Mouse (Mus musculus) MEL (cell line): ENCODE measurements around the gene Zmiz1. TPM values are rescaled to one million over a fixed set of nuclear protein-coding genes. Genes with fewer than 3 reads are reported as not detected.

ENCODE experiments used
- DNase-seq: peaks from one replicate; pipeline ENCODE4 v3.0.0; 2011; ENCODE audit warnings: low read depth, low spot score
- H3K27ac ChIP-seq: 2 replicates; pipeline ENCODE4 v1.5.1; 2012; ENCODE audit warnings: low read depth, mild to moderate bottlenecking, control low read depth, low read length, moderate library complexity; ENCODE audit not compliant: control insufficient read depth
- H3K27me3 ChIP-seq, 2 experiments: fragments of 150-350 bp in 1 of 2; sonication (generic) in 1 of 2; 2 replicates each; pipeline ENCODE4 v1.6.1; 2012; ENCODE audit warnings: low read length in 2 of 2, mild to moderate bottlenecking in 2 of 2, improper control_type of control experiment in 1 of 2, moderate library complexity in 1 of 2; ENCODE audit not compliant: insufficient read depth in 2 of 2, control insufficient read depth in 1 of 2
- H3K36me3 ChIP-seq, 2 experiments: 2 replicates each; pipeline ENCODE4 v1.6.1; 2012 to 2014; ENCODE audit warnings: low read length in 2 of 2, improper control_type of control experiment in 1 of 2, inconsistent platforms in 1 of 2, mild to moderate bottlenecking in 1 of 2; ENCODE audit not compliant: insufficient read depth in 2 of 2, control insufficient read depth in 1 of 2
- H3K4me1 ChIP-seq, 2 experiments: fragments of 150-350 bp in 1 of 2; sonication (generic) in 1 of 2; 2 replicates each; pipeline ENCODE4 v1.6.1; 2012; ENCODE audit warnings: low read length in 2 of 2, improper control_type of control experiment in 1 of 2, mild to moderate bottlenecking in 1 of 2; ENCODE audit not compliant: insufficient read depth in 2 of 2, control insufficient read depth in 1 of 2
- H3K4me3 ChIP-seq, 2 experiments: fragments of 150-350 bp in 1 of 2; sonication (generic) in 1 of 2; 2 replicates each; pipeline ENCODE4 v1.5.1; 2012; ENCODE audit warnings: low read depth in 2 of 2, low read length in 2 of 2, mild to moderate bottlenecking in 2 of 2, moderate library complexity in 2 of 2, control low read depth in 1 of 2, improper control_type of control experiment in 1 of 2; ENCODE audit not compliant: control insufficient read depth in 1 of 2, insufficient read depth in 1 of 2
- H3K79me2 ChIP-seq: 2 replicates; pipeline ENCODE4 v1.6.1; 2012; ENCODE audit warnings: mild to moderate bottlenecking, low read length, moderate library complexity; ENCODE audit not compliant: control insufficient read depth, poor library complexity, insufficient read depth
- H3K9ac ChIP-seq: 2 replicates; pipeline ENCODE4 v1.6.1; 2012; ENCODE audit warnings: low read depth, mild to moderate bottlenecking, control low read depth, low read length, moderate library complexity; ENCODE audit not compliant: control insufficient read depth, poor library complexity, severe bottlenecking
- H3K9me3 ChIP-seq: fragments of 150-350 bp; sonication (generic); replicated peaks from 2 replicates; pipeline ENCODE4 v1.6.1; 2012; ENCODE audit warnings: mild to moderate bottlenecking, low read length, improper control_type of control experiment, moderate library complexity; ENCODE audit not compliant: insufficient read depth
- BHLHE40 ChIP-seq: IDR thresholded peaks from 2 replicates; pipeline ENCODE4 v1.6.1; 2012; ENCODE audit warnings: low read depth, mild to moderate bottlenecking, inconsistent platforms, low read length, improper control_type of control experiment, borderline replicate concordance
- CHD2 ChIP-seq: IDR thresholded peaks from 2 replicates; pipeline ENCODE4 v1.6.1; 2011; ENCODE audit warnings: low read length, improper control_type of control experiment
- E2F4 ChIP-seq: IDR thresholded peaks from 2 replicates; pipeline ENCODE4 v1.6.1; 2011; ENCODE audit warnings: low read depth, low read length, improper control_type of control experiment, borderline replicate concordance
- EP300 ChIP-seq, 2 experiments: IDR thresholded peaks; 2 replicates each; pipeline ENCODE4 v1.6.1; 2011; ENCODE audit warnings: improper control_type of control experiment in 2 of 2, low read length in 2 of 2, low read depth in 1 of 2, mild to moderate bottlenecking in 1 of 2
- ETS1 ChIP-seq: IDR thresholded peaks from 2 replicates; pipeline ENCODE4 v1.6.1; 2012; ENCODE audit warnings: low read depth, mild to moderate bottlenecking, inconsistent platforms, low read length, improper control_type of control experiment, moderate library complexity
- GATA1 ChIP-seq: IDR thresholded peaks from 2 replicates; pipeline ENCODE4 v1.6.1; 2011; ENCODE audit warnings: low read depth, low read length, improper control_type of control experiment
- HCFC1 ChIP-seq: IDR thresholded peaks from 2 replicates; pipeline ENCODE4 v1.6.1; 2012; ENCODE audit warnings: low read depth, mild to moderate bottlenecking, inconsistent platforms, low read length, improper control_type of control experiment, moderate library complexity
- JUND ChIP-seq: IDR thresholded peaks from 2 replicates; pipeline ENCODE4 v1.6.1; 2011; ENCODE audit warnings: low read depth, mild to moderate bottlenecking, improper control_type of control experiment, low read length
- MAFK ChIP-seq: IDR thresholded peaks from 2 replicates; pipeline ENCODE4 v1.6.1; 2011; ENCODE audit warnings: low read depth, mild to moderate bottlenecking, low read length, improper control_type of control experiment, borderline replicate concordance
- MAZ ChIP-seq: IDR thresholded peaks from 2 replicates; pipeline ENCODE4 v1.6.1; 2012; ENCODE audit warnings: low read depth, mild to moderate bottlenecking, inconsistent platforms, low read length, improper control_type of control experiment
- MXI1 ChIP-seq: IDR thresholded peaks from 2 replicates; pipeline ENCODE4 v1.6.1; 2011; ENCODE audit warnings: mild to moderate bottlenecking, low read depth, low read length, improper control_type of control experiment
- MYB ChIP-seq: IDR thresholded peaks from 2 replicates; pipeline ENCODE4 v1.6.1; 2011; ENCODE audit warnings: mild to moderate bottlenecking, low read depth, low read length, improper control_type of control experiment
- MYC ChIP-seq: IDR thresholded peaks from 2 replicates; pipeline ENCODE4 v1.6.1; 2011; ENCODE audit warnings: low read depth, mild to moderate bottlenecking, low read length, improper control_type of control experiment, moderate library complexity
- POLR2A ChIP-seq, 2 experiments: IDR thresholded peaks; 2 replicates each; pipeline ENCODE4 v1.6.1; 2011 to 2012; ENCODE audit warnings: low read length in 2 of 2, mild to moderate bottlenecking in 2 of 2, control low read depth in 1 of 2, improper control_type of control experiment in 1 of 2, low read depth in 1 of 2, moderate library complexity in 1 of 2; ENCODE audit not compliant: control insufficient read depth in 1 of 2, insufficient read depth in 1 of 2, poor library complexity in 1 of 2
- POLR2AphosphoS2 ChIP-seq: IDR thresholded peaks from 2 replicates; pipeline ENCODE4 v1.6.1; 2011; ENCODE audit warnings: low read length, improper control_type of control experiment
- POLR2AphosphoS5 ChIP-seq: IDR thresholded peaks from 2 replicates; pipeline ENCODE4 v1.6.1; 2012; ENCODE audit warnings: low read depth, borderline replicate concordance, mild to moderate bottlenecking, inconsistent platforms, low read length, moderate library complexity, mixed read lengths
- RCOR1 ChIP-seq: IDR thresholded peaks from 2 replicates; pipeline ENCODE4 v1.6.1; 2012; ENCODE audit warnings: low read depth, mild to moderate bottlenecking, inconsistent platforms, low read length, improper control_type of control experiment
- SMC3 ChIP-seq: IDR thresholded peaks from 2 replicates; pipeline ENCODE4 v1.6.1; 2011; ENCODE audit warnings: low read depth, low read length, improper control_type of control experiment
- TBP ChIP-seq: IDR thresholded peaks from 2 replicates; pipeline ENCODE4 v1.8.0; 2011; ENCODE audit warnings: low read depth, low read length, improper control_type of control experiment
- USF1 ChIP-seq: IDR thresholded peaks from 2 replicates; pipeline ENCODE4 v1.6.1; 2014; ENCODE audit warnings: low read depth, mild to moderate bottlenecking, inconsistent platforms, low read length, improper control_type of control experiment, moderate library complexity
- USF2 ChIP-seq, 2 experiments: IDR thresholded peaks; 2 replicates each; pipeline ENCODE4 v1.6.1; 2011 to 2012; ENCODE audit warnings: improper control_type of control experiment in 2 of 2, low read length in 2 of 2, borderline replicate concordance in 1 of 2, inconsistent platforms in 1 of 2, low read depth in 1 of 2, mild to moderate bottlenecking in 1 of 2; ENCODE audit not compliant: insufficient read depth in 1 of 2
- ZC3H11A ChIP-seq: IDR thresholded peaks from 2 replicates; pipeline ENCODE4 v1.6.1; 2012; ENCODE audit warnings: low read depth, mild to moderate bottlenecking, inconsistent platforms, low read length, improper control_type of control experiment
- ZKSCAN1 ChIP-seq: IDR thresholded peaks from 2 replicates; pipeline ENCODE4 v1.6.1; 2012; ENCODE audit warnings: low read depth, mild to moderate bottlenecking, inconsistent platforms, low read length, improper control_type of control experiment, moderate library complexity
- ZMIZ1 ChIP-seq: IDR thresholded peaks from 2 replicates; pipeline ENCODE4 v1.6.1; 2012; ENCODE audit warnings: low read depth, mild to moderate bottlenecking, inconsistent platforms, low read length, improper control_type of control experiment, moderate library complexity
- ZNF384 ChIP-seq: IDR thresholded peaks from 2 replicates; pipeline ENCODE4 v1.6.1; 2012; ENCODE audit warnings: low read depth, mild to moderate bottlenecking, inconsistent platforms, low read length, improper control_type of control experiment
- polyA plus RNA-seq, 2 experiments: library from polyadenylated mRNA; stranded (reverse) in 1 of 2; unstranded in 1 of 2; fragments of >175 nt in 1 of 2; fragments of >200 nt in 1 of 2; gene quantifications; 2 replicates each; pipeline versions ENCODE4 v1.2.1 to v1.2.4; 2012; ENCODE audit warnings: low replicate concordance in 2 of 2, low read depth in 1 of 2; ENCODE audit not compliant: insufficient read length in 2 of 2, insufficient read depth in 1 of 2, missing spikeins in 1 of 2
- total RNA-seq: library from RNA; depleted of rRNA; stranded (reverse); fragments of 300-350 nt; gene quantifications from 2 replicates; pipeline ENCODE4 v1.2.3, GENCODE M21; 2012

The Zmiz1 gene
- total and polyA plus RNA-seq, 3 experiments = 2.7 to 19.9 TPM; not detected in 1

DNA sequence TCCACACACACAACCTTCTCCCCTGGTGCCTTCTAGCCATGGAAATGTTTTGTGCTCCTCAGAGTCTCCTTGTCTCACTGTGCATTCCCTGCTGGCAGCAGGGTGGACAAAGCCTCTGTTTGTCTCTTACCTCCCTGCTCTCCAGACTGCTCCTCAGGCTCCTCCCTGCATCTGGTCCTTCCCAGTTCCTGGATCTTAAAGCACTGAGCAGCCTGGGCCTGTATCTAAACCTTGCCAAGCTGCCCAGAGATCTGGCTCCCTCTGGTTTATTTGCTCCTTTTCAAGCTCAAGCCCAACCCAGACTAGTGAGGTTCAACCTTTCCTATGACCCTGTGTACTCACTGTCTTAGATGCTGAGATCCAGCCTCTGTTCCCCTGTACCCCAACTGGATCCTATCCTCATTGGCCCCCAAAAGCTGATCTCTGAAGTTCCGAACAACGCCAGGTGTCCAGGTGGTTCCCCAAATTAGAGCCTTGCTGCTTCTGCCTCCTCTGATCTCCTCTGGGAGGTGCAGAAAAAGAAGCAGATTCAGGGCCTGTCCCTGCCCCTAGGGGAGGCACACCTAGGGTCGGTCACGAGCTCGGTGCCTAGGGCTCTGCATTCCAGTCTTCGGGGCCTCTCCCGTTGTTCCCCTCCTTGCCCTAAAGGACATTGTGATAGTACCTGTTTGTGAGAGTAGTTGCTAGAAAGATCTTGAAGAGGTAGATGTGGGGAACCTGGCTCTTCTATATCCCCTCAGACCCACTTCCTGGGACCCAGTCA lies 171.8 kb downstream of the Zmiz1 start:
- Histone ChIP-seq H3K4me1 (peaks cover 0 to 11% of the 10 kb centered on the region in 2 experiments; a peak in 2 of 4 replicates), H3K27ac (no peak overlapping the region)

DNA sequence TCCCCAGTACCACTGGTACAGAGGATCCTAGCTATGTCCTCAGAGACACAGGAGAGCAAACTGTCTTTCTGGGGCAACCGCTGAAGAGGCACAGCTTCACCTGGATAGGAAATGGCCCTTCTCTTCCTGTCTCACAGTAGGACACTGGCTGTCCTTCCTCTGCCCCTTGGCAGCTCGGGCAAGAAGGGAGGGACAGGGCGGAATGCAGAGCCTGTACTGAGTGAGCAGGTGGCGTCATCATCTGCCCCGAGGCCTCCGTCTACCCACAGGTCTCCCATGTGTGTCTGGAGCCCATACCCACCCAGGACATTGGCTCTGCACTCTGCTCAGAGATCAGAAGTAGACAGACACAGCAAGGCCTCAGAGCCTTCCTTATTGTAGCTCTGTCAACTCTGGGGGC lies 172.5 kb downstream of the Zmiz1 start:
- Histone ChIP-seq H3K27ac (no peak overlapping the region), H3K9me3 (no peaks in the 10 kb centered on the region)
- TF ChIP-seq USF2 (IDR thresholded peaks at IDR 0.05; ENCODE audit: borderline replicate concordance in 1 of 2, insufficient read depth in 1 of 2, low read depth in 1 of 2, low read length in 2 of 2) (no peak), MYB (no peak), USF1 (no peak), ETS1 (no peak), MYC (no peak), JUND (no peak), E2F4 (no peak), GATA1 (no peak), CHD2 (no peak), EP300 (IDR thresholded peaks at IDR 0.05; ENCODE audit: low read depth in 1 of 2, low read length in 2 of 2) (no peak), HCFC1 (no peak)
- TF ChIP-seq, all 39 proteins: peak for 0
- no peaks in the 10 kb centered on the region for H3K27me3 ChIP-seq
- no peaks in the 10 kb centered on the region for H3K79me2 ChIP-seq
- no peak for DNase-seq
- peaks cover 0 to 8% of the 10 kb centered on the region in 2 experiments; a peak in 2 of 4 replicates for H3K36me3 ChIP-seq
- no peak overlapping the region for H3K4me3 ChIP-seq
- peaks cover 0 to 11% of the 10 kb centered on the region in 2 experiments; a peak in 2 of 4 replicates for H3K4me1 ChIP-seq
- no peak overlapping the region for H3K9ac ChIP-seq

More for the DNA sequence above, 171.8 kb downstream of the Zmiz1 start:
- Histone ChIP-seq H3K9me3 (no peaks in the 10 kb centered on the region), H3K36me3 (peaks cover 0 to 8% of the 10 kb centered on the region in 2 experiments; a peak in 2 of 4 replicates), H3K27me3 (no peaks in the 10 kb centered on the region), H3K9ac (no peak overlapping the region), H3K4me3 (no peak overlapping the region)
- no peak for DNase-seq
- TF ChIP-seq ZMIZ1 (no peak), BHLHE40 (no peak), POLR2AphosphoS2 (no peak), MXI1 (no peak), MAFK (no peak), RCOR1 (no peak), ZC3H11A (no peak), MAZ (no peak), JUND (no peak), ZNF384 (no peak), POLR2AphosphoS5 (no peak), TBP (no peak), MYB (no peak), SMC3 (no peak), POLR2A (IDR thresholded peaks at IDR 0.05; ENCODE audit: control insufficient read depth in 1 of 2, insufficient read depth in 1 of 2, low read depth in 1 of 2, low read length in 2 of 2, poor library complexity in 1 of 2) (no peak), ZKSCAN1 (no peak), GATA1 (no peak), USF1 (no peak), E2F4 (no peak)
- TF ChIP-seq, all 39 proteins: peak for 0
- H3K79me2 ChIP-seq = no peaks in the 10 kb centered on the region
